Mouse (Mus musculus): ENCODE data around the gene Jam3.
"Not testable (repeated sequence)": the region's sequence is repeated elsewhere in the genome, so short reads cannot be mapped to it uniquely, and the experiment has no call there.

Jam3 gene

DNA sequence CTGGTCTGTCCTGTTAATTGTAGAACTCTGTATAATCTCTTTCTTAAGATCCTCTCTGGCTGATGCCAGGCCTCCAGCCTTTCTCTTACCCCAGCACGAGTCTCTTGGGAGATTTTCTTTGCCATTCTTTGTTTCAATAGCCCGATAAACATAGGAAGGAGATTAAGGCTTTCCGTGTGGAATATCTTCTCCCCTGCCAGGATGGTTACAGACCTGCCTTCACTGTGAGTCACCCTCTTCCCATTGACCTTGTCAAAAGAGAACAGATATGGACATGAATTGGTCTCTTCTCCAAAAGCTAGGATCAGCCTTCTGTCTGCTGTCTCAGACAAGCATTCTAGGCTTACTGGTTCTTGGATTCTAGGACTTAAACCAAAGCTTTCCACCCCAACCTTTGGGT lies 15.5 kb upstream of the Jam3 start:
- no peak for DNase-seq (ENCODE audit: low spot score)

DNA sequence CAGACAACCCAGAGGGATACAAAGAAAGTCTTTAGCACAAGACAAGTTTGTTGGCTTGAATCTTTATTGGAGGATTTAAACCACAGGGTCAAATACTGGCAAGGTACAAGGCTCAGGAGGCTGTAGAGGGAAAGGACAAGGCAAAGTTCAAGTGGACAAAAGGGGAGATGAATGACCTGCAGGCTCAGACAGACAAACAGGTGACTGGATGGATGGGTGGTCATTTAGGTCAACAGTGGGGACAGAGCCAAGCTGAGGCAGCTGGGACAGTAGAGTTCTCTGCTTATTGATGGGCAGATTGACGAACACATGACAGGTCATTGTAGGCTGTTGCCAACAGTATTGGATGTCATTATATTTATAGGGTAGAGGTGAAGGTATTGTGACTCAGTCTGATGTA lies 11.8 kb upstream of the Jam3 start:
- DNase-seq (ENCODE audit: low spot score), result no peak

DNA sequence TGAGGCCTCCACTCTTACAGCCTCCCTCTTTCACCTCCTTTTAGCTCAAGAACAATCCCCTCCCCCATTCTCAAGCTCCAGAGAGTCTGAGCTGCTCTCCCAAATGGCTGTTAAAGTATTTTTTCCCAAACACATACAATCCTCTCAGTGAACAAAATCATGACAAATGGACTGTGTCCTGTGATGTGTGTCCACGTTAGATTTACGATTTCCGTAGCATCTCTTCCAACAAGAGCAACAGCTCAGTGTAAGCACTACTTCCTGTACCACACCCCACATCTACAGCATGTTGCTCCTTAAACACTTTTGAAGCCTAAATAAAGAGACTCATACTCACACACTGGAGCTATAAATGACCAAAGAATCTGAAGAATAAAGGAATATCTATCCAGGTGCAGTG lies 10.4 kb upstream of the Jam3 start:
- DNase-seq (ENCODE audit: low spot score), result no peak

DNA sequence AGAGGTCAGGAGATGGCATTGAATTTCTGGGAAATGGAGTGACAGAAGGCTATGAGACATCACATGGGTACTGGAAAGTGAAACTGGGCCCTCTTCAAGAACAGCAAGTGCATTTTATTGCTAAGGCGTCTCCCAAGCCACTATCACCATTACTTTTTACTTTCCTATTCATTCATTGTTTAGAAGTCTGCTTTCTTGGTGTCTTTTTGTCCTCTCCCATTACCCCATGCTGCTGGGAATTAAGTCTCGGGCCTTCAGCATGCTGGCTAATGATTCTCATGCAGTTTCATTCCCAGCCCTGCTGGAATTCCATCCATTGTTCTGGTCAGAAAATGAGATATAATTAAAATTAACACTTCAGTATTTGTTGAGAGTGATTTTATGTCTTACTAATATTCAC lies 9.7 kb upstream of the Jam3 start:
- DNase-seq (ENCODE audit: low spot score), result no peak

DNA sequence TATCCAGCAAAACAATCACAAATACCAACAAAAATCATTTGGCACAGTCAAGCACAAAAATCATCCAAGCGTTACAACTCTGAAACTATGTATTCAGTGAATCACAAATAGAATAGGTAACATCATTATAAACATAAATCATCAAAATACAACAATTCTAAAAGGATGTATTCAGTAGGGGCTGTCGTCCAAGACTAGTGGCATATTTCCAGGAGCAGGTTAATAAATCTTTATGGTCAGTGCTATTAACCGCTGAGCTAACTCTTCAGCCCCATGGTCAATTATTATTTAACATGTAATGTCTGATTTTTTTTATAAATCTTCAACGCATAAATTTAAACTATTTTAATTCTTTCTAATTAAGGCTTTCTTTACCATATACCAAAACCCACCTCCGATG lies 8.4 kb upstream of the Jam3 start:
- DNase-seq (ENCODE audit: low spot score), result not testable (repeated sequence)

DNA sequence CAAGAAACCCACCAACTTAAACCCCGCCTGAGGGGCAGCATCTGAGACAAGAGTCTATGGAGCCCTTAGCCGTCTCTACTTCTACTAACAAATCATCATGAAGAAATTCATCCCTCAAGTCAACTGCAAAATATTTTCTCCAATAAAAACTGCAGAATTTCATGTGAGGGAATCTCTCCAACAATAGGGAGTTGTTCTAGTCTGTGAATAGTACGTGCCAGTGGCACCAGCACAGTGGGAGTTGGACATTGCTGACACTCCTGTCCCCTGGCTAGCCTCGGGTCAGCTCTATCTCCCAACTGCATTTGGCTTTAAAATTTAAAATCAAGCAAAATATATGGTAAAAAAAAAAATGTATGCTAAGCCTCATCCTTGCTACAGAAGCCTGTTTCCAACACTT lies 1.4 kb downstream of the Jam3 start:
- no peak for DNase-seq (ENCODE audit: low spot score)

DNA sequence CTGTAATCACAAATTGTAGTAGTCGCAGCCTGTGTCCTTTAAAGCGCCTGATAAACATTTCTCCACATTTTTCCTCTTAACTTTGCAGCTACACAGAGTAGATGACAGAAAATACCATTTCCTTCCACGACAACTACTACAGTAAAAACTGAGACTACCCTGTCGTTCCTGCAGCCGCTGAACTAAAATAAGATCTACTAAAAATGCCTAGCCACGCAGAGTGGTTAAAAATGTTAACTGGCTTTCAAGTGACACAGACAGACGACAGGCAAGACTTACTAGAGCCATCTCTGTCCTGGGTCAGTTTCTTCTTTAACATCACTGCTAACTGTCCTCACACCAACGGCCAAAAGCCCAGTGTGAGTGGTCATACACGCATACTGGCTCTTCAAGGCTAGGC lies 5.4 kb downstream of the Jam3 start:
- no peak for DNase-seq (ENCODE audit: low spot score)

DNA sequence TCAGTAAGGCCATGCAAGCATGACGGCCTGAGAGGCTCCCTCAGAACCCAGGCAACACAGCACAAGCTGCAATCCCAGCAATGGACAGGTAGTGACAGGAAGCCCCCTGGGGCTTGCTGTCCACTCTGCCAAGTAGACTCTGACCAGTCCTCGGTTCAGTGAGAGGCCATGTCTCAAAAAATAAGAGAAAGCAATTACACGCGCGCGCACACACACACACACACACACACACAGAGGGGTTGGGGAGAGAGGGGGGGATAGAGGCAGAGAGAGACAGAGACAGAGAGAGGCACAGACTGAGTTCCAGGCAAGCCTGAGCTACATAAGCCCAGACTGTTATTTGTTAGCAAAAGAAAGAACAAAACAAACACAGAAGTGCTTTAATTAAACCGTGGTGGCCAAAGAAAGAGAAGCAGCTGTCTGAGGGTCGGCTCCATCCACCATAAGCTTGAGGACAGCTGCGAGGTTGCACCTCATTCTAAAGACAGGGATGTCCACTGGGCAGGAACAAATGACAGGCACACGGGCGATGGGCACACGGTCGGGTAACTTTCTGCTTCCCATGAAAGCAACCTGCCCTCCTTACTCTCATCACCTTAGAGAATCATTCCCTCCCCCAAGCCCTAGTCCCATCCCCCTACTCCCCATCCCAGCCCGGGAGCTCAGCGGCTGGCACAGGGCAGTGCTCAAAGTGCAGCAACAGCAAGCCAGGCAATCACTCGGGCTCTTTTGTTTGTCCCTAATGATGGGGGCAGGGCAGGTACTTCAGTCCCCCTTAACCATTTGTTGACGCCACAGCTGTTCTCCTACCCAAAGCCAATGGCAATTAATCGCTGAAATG lies 6.4 kb downstream of the Jam3 start:
- no peak for DNase-seq (ENCODE audit: low spot score)

DNA sequence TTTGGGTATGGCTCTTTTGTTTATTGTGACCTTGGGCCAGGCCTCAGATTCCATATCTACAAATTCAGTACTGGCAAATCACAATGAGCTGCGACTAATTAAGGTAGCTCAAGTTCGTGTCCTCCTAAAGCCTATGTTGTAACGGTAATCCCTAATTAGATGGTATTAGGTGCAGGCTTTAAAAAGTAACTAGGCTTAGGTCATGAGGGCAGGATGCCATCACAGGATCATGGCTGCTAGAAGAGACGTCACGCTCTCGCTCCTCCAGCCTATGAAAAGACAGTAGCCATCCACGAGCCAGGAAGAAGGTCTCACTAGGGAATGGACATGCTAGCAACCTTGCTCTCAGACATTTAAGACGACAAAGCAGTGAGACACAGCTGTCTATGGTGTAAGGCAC lies 7.3 kb downstream of the Jam3 start:
- no peak for DNase-seq (ENCODE audit: low spot score)

DNA sequence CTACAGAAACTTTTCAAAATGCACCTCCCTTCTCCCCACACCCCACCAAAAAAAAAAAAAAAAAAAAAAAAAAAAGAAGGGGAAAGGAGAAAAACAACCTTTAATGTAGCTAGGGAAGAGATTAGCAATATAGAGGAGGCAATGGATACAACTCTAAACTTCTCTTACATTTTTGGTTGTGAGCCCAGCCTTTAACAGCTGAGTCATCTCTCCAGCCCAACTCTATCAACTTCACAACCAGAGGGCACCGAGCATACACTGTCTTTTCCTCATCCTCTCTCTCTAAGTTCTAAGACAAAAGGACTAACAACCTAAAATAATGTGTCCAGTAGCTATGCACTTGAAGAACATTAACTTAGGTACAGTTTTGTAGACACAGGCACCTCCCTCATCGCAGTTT lies 8.4 kb downstream of the Jam3 start:
- DNase-seq (ENCODE audit: low spot score), result no peak

DNA sequence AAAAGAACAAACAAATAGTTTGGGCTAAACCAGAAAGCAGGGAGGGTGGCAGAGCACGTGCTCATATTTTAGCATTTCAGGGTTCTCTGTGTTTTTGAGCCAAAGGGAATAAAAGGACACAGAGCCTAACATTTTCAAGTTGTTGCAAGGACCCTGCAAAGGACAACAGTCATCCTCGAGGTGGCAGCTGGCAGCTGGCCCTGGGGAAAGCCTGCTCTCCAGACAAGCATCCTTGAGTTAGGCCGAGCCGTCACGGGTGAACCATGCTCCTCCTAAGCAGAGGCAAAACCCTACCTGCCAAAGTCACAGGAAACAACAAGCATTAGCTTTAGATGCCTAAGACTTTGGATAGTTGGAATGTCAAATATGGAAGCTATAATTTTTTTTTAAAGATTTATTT lies 10.2 kb downstream of the Jam3 start:
- DNase-seq (ENCODE audit: low spot score), result no peak

DNA sequence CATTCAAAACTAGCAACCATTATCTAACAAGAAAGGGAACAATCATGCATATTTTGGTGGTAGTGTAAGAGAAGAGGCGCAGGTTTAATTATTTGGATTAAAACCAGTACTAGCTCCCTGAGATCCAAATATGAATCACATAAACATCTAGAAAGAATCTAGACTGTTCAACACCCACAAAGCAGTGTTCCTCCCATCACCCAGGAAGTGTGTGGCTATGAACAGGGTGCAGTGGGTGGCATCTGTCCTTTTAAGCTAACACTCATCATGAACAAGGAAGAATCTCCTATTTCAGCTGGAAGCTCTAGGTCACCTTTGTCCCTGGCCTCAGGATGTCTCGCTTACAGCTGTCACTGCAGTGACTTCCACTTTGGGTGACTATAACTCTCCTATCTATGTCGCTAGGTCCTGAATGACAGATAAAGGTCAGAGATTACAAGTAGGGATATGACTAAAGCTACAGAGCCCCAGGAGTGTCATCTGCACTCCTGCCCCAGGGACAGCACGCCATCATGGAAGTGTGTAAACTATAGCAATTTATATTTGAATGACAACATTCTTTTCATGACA lies 10.9 kb downstream of the Jam3 start:
- no peak for DNase-seq (ENCODE audit: low spot score)

DNA sequence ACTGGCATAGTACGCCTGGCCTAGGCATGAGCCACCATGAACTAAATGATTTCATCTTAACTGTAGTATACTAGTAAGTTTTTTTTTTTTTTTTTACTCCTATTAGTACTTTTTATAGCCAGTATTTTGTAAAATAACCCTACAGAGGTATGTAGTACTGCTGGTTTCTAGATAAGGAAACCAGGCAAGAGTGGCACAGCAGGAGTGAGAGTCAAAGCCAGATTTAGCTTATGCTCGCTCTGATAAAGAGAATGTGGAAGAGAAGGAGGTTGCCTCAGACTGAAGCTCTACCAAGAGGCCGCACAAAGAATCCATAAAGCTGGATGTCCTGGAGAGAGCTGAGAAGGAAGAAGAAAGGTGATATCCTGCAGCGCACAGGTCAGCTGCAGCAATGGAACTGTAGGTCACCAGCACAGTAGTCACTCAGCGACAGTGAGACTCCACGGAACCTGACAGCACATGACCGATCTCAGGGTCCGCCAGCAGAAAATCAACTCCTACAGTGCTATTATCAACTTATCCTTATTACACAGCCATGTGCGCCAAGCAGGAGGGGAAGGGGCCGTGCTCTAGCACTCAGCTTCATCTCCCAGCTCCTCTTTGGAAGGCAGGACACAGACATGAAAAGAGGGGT lies 14.7 kb downstream of the Jam3 start:
- DNase-seq (ENCODE audit: low spot score), result no peak

DNA sequence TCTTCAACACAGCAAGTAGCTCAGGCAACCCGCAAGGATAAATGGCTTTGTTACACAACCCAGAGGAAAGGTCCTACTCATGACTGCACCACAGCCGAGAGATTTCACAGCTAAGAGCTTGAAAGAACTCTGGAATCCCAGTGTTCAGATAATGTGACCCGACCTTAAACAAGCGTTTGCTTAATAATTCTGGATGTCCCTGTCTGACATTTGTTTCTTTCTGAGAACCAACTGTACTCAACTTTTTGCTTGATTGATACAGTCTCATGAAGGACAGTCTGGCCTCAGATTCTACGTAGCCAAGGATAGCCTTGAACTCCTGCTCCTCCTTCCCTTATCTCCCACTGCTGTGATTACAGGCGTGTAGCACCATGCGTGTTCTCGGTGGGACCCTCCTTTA lies 18.6 kb downstream of the Jam3 start:
- no peak for DNase-seq (ENCODE audit: low spot score)

DNA sequence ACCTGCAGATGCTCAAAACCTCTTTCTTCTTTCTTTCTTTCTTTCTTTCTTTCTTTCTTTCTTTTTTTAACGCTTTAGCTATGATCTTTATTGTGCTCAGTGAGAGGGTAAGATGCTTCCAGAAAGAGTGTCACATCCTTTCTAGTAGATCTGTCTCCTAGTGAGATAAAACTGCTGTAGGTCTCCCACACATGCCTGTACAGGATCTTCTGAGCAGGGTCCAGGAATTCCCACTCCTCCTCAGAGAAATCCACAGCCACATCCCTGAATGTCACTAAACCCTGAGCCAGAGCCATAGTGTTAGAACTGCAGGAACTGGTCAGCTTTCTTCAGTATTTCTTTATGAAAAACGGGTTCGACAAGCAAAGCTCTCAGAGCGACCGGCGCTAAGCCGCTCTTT lies 19.8 kb downstream of the Jam3 start:
- no peak for DNase-seq (ENCODE audit: low spot score)

DNA sequence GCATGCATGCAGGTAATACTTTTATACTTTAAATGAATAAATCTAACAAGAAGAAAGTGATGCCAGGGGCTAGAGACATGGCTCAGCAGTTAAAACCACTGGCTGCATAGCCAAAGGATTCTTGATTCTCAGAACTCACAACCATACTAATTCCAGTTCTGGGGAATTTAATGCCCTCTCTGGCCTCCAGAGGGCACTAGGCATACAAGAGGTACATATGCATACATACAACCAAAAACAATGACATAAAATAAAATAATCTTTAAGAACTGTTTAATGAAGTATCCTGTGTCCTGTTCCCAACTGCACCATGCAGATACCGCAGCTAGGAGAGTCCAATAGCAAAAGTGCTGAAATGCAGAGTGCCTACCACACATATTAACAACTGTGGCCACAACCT lies 20.8 kb downstream of the Jam3 start:
- DNase-seq (ENCODE audit: low spot score), result peak; percentile 47

DNA sequence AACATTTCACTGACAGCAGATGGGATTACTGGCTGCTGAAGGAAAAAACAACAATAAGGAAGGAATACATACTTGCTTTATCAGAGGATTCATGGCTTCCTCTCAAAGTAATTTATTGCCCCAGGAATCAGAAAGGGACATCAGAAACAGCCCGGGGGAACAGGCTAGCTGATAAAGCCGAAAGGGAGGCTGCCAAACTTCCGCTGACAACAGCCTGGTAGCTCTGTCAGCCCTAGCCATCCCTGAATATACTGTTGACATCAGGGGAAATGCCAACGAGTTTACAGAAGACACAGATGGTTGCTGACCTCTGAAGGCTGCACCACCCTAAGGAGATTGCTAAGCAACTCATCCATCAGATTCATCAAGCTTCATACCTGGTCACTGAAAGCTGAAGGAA lies 26.6 kb downstream of the Jam3 start:
- DNase-seq (ENCODE audit: low spot score), result no peak

DNA sequence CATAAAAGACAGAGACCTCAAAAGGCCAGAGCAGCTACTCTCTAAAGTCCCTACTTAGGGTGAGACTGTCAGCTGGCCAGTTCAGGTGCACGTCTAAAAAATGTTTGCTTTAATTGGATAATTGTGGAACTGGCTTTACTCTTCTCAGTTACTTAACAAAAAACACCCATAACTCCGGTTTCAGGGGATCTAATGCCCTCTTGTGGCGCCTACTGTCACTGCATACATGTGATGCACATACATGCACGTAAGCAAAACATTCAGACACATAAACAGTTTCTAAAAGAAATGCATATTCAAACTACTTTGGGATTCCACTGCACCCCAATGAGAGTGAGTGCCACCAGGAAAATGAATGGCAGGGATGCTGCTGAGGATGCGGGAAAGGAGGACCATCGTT lies 28.7 kb downstream of the Jam3 start:
- DNase-seq (ENCODE audit: low spot score), result no peak

DNA sequence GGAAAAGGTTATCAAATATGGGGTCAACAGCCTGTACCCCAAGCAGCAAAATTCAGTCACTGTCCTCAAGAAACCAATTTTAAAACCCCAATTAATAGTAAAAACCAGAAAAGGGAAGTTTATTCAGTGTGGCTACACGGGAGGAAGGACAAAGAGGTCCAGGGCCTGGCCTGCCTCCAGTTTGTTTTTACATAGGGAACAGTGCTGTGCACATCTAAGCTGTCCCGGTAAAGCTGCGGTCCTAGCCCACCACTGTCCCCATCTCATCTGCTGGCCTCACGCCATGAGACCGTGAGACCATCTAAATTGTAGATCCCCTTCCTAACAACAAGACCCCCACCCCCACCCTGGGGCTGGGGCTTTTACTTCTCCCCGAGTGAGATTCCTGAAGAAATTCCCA lies 29.8 kb downstream of the Jam3 start:
- no peak for DNase-seq (ENCODE audit: low spot score)

DNA sequence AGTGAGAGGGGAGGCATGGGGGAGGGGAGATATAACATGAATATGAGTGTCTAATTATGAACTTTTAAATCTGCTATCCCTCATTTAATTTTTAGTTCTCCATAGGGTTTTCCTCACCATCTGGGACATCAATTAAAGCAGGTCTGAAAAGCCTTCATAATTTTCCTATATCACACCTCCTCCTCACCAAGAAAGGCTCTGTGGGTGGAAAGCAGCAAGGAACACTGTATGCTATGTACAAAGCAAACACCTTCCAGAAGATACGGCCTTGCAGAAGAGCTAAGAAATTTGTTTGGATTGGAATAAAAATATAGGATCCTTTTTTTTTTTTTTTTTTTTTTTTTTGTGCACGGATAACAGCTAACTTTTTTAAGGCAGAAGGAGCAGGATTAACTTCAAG lies 31.3 kb downstream of the Jam3 start:
- no peak for DNase-seq (ENCODE audit: low spot score)

DNA sequence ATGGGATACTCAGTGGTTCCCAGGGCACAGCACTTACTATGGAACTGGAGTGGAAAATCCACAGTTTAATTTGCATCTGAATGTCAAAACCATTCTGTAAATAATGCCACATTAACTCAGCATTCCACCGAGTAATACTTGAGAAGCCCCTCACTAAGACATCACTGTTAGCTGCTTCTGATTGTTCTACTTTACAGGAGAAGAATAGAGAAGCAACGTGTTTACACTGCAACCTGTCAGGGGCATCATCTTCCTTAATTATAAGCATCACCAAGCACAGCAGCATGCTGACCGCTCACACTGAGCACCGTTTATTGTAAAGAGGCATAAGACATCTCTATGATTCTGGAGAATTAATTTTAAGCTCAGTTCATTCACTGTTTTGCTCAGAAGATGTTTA lies 32.3 kb downstream of the Jam3 start:
- no peak for DNase-seq (ENCODE audit: low spot score)

DNA sequence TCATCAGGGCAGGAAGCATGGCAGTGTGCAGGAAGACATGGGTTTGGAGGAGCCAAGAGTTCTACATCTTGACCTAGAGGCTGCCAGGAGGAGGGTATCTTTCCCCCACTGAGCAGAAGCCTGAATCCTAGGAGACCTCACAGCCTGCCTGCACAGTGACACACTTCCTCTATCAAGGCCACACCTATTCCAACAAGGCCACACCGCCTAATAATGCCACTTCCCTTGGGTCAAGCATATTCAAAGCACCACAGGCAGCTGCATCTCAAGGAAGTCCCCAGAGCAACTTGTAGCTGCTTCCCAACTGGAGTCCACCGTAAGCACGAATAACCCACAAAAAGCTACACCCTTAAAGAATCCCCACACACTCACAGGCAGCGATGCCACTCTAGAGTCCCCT lies 33.1 kb downstream of the Jam3 start:
- no peak for DNase-seq (ENCODE audit: low spot score)

DNA sequence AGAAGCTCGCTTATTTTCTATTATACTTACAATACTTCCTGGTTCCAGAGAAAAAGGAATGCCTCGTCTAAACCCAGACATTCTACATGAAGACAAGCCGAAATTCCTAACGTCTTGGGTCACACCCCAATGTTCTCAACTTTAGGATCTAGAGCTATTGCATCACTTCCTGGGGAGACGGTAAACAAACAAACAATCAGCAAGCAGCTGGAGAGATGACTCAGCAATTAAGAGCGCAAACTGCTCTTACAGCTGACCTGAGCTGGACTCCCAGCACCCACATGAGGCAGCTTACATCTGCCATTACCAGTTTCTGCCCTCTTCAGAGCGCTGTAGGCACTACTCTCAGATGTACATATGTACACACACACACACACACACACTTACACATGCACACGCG lies 34.0 kb downstream of the Jam3 start:
- no peak for DNase-seq (ENCODE audit: low spot score)

DNA sequence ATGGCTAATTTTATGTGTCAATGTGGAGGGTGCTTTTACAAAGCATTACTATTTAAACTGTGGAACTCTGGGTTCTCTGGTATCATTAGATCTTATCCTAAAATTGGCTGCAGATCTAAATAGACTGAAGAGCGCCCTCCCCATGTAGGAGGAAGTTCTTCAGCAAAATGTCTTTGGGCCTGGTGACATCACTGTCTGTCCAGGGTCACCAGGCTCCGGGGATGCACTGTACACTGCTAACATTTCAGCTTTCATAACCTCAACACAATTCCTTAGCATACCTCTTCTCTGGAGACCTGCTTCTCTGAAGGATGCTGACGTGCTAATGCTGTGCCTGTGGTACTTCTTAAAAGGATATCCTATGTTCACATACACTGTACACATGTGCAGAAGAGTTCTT lies 43.5 kb downstream of the Jam3 start:
- no peak for DNase-seq (ENCODE audit: low spot score)

All from MN1 (cell line).